Mouse (Mus musculus) stomach, embryonic 15.5 days (tissue): ENCODE results near the gene H2-DMb1. TPM values are rescaled to one million over a fixed set of nuclear protein-coding genes. Genes with fewer than 3 reads are reported as not detected.

Experiments
- ATAC-seq: fragments of 200-750 bp; cut with Nextera tagmentation; 2 replicates; pipeline ENCODE4 v1.8.0; 2017; ENCODE audit warnings: low read depth, moderate number of reproducible peaks, moderate TSS enrichment; ENCODE audit not compliant: insufficient read depth, low FRiP score
- H3K27ac ChIP-seq: fragments of 300-500 bp; sonication (generic); 2 replicates; pipeline ENCODE4 v1.5.1; 2015; ENCODE audit warnings: mild to moderate bottlenecking, inconsistent platforms
- H3K27me3 ChIP-seq: fragments of 300-500 bp; sonication (generic); replicated peaks from 2 replicates; pipeline ENCODE4 v1.6.1; 2015; ENCODE audit warnings: inconsistent platforms
- H3K36me3 ChIP-seq: fragments of 300-500 bp; sonication (generic); 2 replicates; pipeline ENCODE4 v1.6.1; 2015; ENCODE audit warnings: inconsistent platforms
- H3K4me1 ChIP-seq: fragments of 300-500 bp; sonication (generic); 2 replicates; pipeline ENCODE4 v1.6.1; 2015; ENCODE audit warnings: inconsistent platforms
- H3K4me2 ChIP-seq: fragments of 300-500 bp; sonication (generic); 2 replicates; pipeline ENCODE4 v1.6.1; 2015; ENCODE audit warnings: mild to moderate bottlenecking, inconsistent platforms
- H3K4me3 ChIP-seq: fragments of 300-500 bp; sonication (generic); replicated peaks from 2 replicates; pipeline ENCODE4 v1.5.1; 2015; ENCODE audit warnings: inconsistent platforms
- H3K9ac ChIP-seq: fragments of 300-500 bp; sonication (generic); 2 replicates; pipeline ENCODE4 v1.6.1; 2015; ENCODE audit warnings: inconsistent platforms
- H3K9me3 ChIP-seq: fragments of 300-500 bp; sonication (generic); 2 replicates; pipeline ENCODE4 v1.6.1; 2016; ENCODE audit warnings: inconsistent platforms
- WGBS: fragments of 180-500 bp; shearing (Covaris S2); methylation state at CpG from one replicate; pipeline ENCODE4 v1.1.7; 2015; 5-methylcytosine and 5-hydroxymethylcytosine counted together
- polyA plus RNA-seq: library from polyadenylated mRNA; unstranded; fragments of >200 nt; fragmentation: Nextera tagmentation; extraction: Ambion mirVana; gene quantifications from 2 replicates; pipeline ENCODE4 v1.2.1, GENCODE M21; 2015

H2-DMb1 gene
- polyA plus RNA-seq, 1 experiment from 2014 or later, result 2.8 TPM

GRCm38 (mm10) chr17:34207456-34207855 is 54.6 kb downstream of the H2-DMb1 start:
- Histone ChIP-seq H3K4me1 (peaks cover 9% of the 10 kb centered on the region; the same call in 1 of the 2 replicates), H3K27ac (no peak overlapping the region), H3K4me2 (no peak overlapping the region), H3K9ac (no peak overlapping the region), H3K4me3 (no peak overlapping the region), H3K9me3 (no peaks in the 10 kb centered on the region), H3K27me3 (peaks cover 24% of the 10 kb centered on the region), H3K36me3 (no peaks in the 10 kb centered on the region)
- WGBS, result 61% methylated on average over 3 of the region's 3 CpGs
- no peak for ATAC-seq

- H3K27me3 ChIP-seq, result peaks cover 24% of the 10 kb centered on the region
Observed at GRCm38 (mm10) chr17:34207866-34208265, 55.0 kb downstream of the H2-DMb1 start.

DNA sequence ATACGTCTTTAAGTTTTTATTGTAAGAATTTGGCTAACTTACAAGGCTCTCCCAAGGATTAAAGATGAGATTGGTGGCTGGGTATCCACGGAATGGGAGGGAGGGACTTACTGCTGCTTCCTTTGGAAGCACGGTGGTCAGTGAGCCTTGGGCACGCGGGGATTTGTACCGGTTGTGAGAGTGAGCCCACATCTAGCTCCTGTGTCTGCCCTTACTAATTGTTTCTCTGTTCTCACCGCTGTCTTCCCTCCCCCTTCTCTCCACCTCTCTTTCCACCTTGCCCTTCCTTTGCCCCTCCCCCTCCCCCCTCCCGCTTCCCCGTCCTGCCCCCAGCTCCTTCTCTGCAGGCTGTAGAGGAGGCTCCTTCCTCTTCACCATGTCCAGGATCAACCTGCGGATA is 55.5 kb downstream of the H2-DMb1 start:
- no peaks in the 10 kb centered on the region for H3K9me3 ChIP-seq
- H3K27me3 ChIP-seq, result peaks cover 24% of the 10 kb centered on the region
- H3K27ac ChIP-seq, result no peak overlapping the region
- no peak for ATAC-seq
- H3K9ac ChIP-seq, result no peak overlapping the region
- 22% methylated on average over 10 of the region's 10 CpGs for WGBS
- no peak overlapping the region for H3K4me2 ChIP-seq
- peaks cover 9% of the 10 kb centered on the region; the same call in 1 of the 2 replicates for H3K4me1 ChIP-seq
- H3K36me3 ChIP-seq, result no peaks in the 10 kb centered on the region
- no peak overlapping the region for H3K4me3 ChIP-seq

More at GRCm38 (mm10) chr17:34207866-34208265, 55.0 kb downstream of the H2-DMb1 start:
- Histone ChIP-seq H3K4me2 (no peak overlapping the region), H3K9ac (no peak overlapping the region), H3K27ac (no peak overlapping the region), H3K36me3 (no peaks in the 10 kb centered on the region), H3K9me3 (no peaks in the 10 kb centered on the region), H3K4me3 (no peak overlapping the region), H3K4me1 (peaks cover 9% of the 10 kb centered on the region; the same call in 1 of the 2 replicates)
- ATAC-seq, result no peak
- 96% methylated on average over 9 of the region's 9 CpGs for WGBS

- ATAC-seq, result no peak
- H3K9ac ChIP-seq, result no peak overlapping the region
- no peak overlapping the region for H3K4me3 ChIP-seq
- H3K4me2 ChIP-seq, result no peak overlapping the region
- H3K4me1 ChIP-seq, result peaks cover 9% of the 10 kb centered on the region; the same call in 1 of the 2 replicates
- 43% methylated on average over 3 of the region's 3 CpGs for WGBS
- H3K9me3 ChIP-seq, result no peaks in the 10 kb centered on the region
- H3K27ac ChIP-seq, result no peak overlapping the region
- no peaks in the 10 kb centered on the region for H3K36me3 ChIP-seq
- peaks cover 35% of the 10 kb centered on the region for H3K27me3 ChIP-seq
Observed at GRCm38 (mm10) chr17:34209680-34210079, 56.8 kb downstream of the H2-DMb1 start.

Other genes with a start within 250 kb of the H2-DMb1 start
- 0.95 and 1.1 TPM in 2 replicates for gene Platr17, start 247.9 kb upstream of the H2-DMb1 start, polyA plus RNA-seq
- gene Daxx, start 243.7 kb upstream of the H2-DMb1 start, polyA plus RNA-seq, result 39.1 and 41.5 TPM in 2 replicates
- 47.3 and 50.1 TPM in 2 replicates for gene Tapbp, start 237.2 kb upstream of the H2-DMb1 start, polyA plus RNA-seq
- 15.4 and 16.6 TPM in 2 replicates for gene Zbtb22, start 237.2 kb upstream of the H2-DMb1 start, polyA plus RNA-seq
- gene Rgl2, start 223.5 kb upstream of the H2-DMb1 start, polyA plus RNA-seq, result 38.5 and 43.6 TPM in 2 replicates
- 155 and 159 TPM in 2 replicates for gene Pfdn6, start 212.7 kb upstream of the H2-DMb1 start, polyA plus RNA-seq
- gene Wdr46, start 212.4 kb upstream of the H2-DMb1 start, polyA plus RNA-seq, result 36.1 and 40.6 TPM in 2 replicates
- 7.5 and 8.2 TPM in 2 replicates for gene B3galt4, start 201.6 kb upstream of the H2-DMb1 start, polyA plus RNA-seq
- 42.4 and 49.2 TPM in 2 replicates for gene Vps52, start 197.3 kb upstream of the H2-DMb1 start, polyA plus RNA-seq
- 1,803 TPM in 2 replicates for gene Rps18, start 197.1 kb upstream of the H2-DMb1 start, polyA plus RNA-seq
- gene H2-K1, start 152.7 kb upstream of the H2-DMb1 start, polyA plus RNA-seq, result 112 and 124 TPM in 2 replicates
- gene Ring1, start 128.4 kb upstream of the H2-DMb1 start, polyA plus RNA-seq, result 19.3 and 21.0 TPM in 2 replicates
- 50.8 and 58.4 TPM in 2 replicates for gene H2-Ke6, start 125.0 kb upstream of the H2-DMb1 start, polyA plus RNA-seq
- gene Slc39a7, start 121.4 kb upstream of the H2-DMb1 start, polyA plus RNA-seq, result 169 and 199 TPM in 2 replicates
- 43.6 and 45.0 TPM in 2 replicates for gene Rxrb, start 121.3 kb upstream of the H2-DMb1 start, polyA plus RNA-seq
- 1.3 and 1.5 TPM in 2 replicates for gene Col11a2, start 113.6 kb upstream of the H2-DMb1 start, polyA plus RNA-seq
- 0.79 and 1.2 TPM in 2 replicates for gene H2-Oa, start 60.7 kb upstream of the H2-DMb1 start, polyA plus RNA-seq
- gene H2-DMa, start 33.5 kb upstream of the H2-DMb1 start, polyA plus RNA-seq, result 10.8 and 12.1 TPM in 2 replicates
- gene Brd2, start 30.4 kb upstream of the H2-DMb1 start, polyA plus RNA-seq, result 98.3 and 107 TPM in 2 replicates
- gene H2-DMb2, start 9.8 kb upstream of the H2-DMb1 start, polyA plus RNA-seq, result 0.58 and 0.87 TPM in 2 replicates
- 7.5 and 7.7 TPM in 2 replicates for gene Tap1, start 34.5 kb downstream of the H2-DMb1 start, polyA plus RNA-seq
- 7.9 and 8.1 TPM in 2 replicates for gene Psmb9, start 34.7 kb downstream of the H2-DMb1 start, polyA plus RNA-seq
- gene Psmb8, start 44.6 kb downstream of the H2-DMb1 start, polyA plus RNA-seq, result 12.1 and 14.6 TPM in 2 replicates
- 5.5 and 7.0 TPM in 2 replicates for gene Tap2, start 50.5 kb downstream of the H2-DMb1 start, polyA plus RNA-seq
- gene H2-Ob, start 85.8 kb downstream of the H2-DMb1 start, polyA plus RNA-seq, result 0.17 and 0.18 TPM in 2 replicates
- gene H2-Ab1, start 104.6 kb downstream of the H2-DMb1 start, polyA plus RNA-seq, result 13.3 and 18.1 TPM in 2 replicates
- gene H2-Aa, start 134.8 kb downstream of the H2-DMb1 start, polyA plus RNA-seq, result 4.9 and 5.7 TPM in 2 replicates
- 4.8 and 5.0 TPM in 2 replicates for gene H2-Eb1, start 152.8 kb downstream of the H2-DMb1 start, polyA plus RNA-seq
- gene H2-Eb2, start 172.6 kb downstream of the H2-DMb1 start, polyA plus RNA-seq, result not detected in 2 replicates
- 0.53 and 0.94 TPM in 2 replicates for gene Btnl2, start 201.8 kb downstream of the H2-DMb1 start, polyA plus RNA-seq
- gene Btnl1, start 224.1 kb downstream of the H2-DMb1 start, polyA plus RNA-seq, result 1.7 and 2.1 TPM in 2 replicates
- 1.1 and 1.3 TPM in 2 replicates for gene BC051142, start 245.7 kb downstream of the H2-DMb1 start, polyA plus RNA-seq